8 mouse cellular contexts compared by ENCODE assay signal in genomic region chr4:117891738-117892161, GRCm38 (mm10). TPM values are rescaled to one million over a fixed set of nuclear protein-coding genes. Genes with fewer than 3 reads are reported as not detected.
DNase-seq lines count a peak whose midpoint lies in the region; ATAC-seq and TF ChIP-seq lines count a peak whose summit lies in the region.

TSS of gene Dph2 (minus strand) at chr4:117892032.

- H3K27ac ChIP-seq in heart, embryonic 11.5 days (ENCODE audit: low read depth, low read length) = no peak within 1 kb of the TSS
- H3K27ac ChIP-seq in kidney, embryonic 15.5 days = no peak within 1 kb of the TSS

- TF ChIP-seq CTCF in brain, embryonic 14.5 days (IDR thresholded peaks at IDR 0.05; ENCODE audit: borderline replicate concordance, extremely low read depth, insufficient read depth, insufficient read length) = no peak

- ATAC-seq in heart, embryonic 11.5 days (replicated peaks; ENCODE audit: insufficient number of reproducible peaks, low FRiP score, low TSS enrichment) = peak; percentile 65
- ATAC-seq in kidney, embryonic 15.5 days (replicated peaks; ENCODE audit: low FRiP score) = peak; percentile 80
- ATAC-seq in monocyte, adult 5-6 weeks (replicated peaks; ENCODE audit: insufficient number of reproducible peaks, low FRiP score, low TSS enrichment, poor library complexity, severe bottlenecking) = peak; percentile 90

- TF ChIP-seq POLR2A in brain, embryonic 14.5 days (IDR thresholded peaks at IDR 0.05; ENCODE audit: borderline replicate concordance, extremely low read depth, insufficient read depth, insufficient read length, poor library complexity, severe bottlenecking) = no peak

- H3K36me3 ChIP-seq in erythroblast, embryonic 14.5 days (ENCODE audit: control insufficient read depth) = peaks cover 57% of the 10 kb centered on the region
- peaks cover 7% of the 10 kb centered on the region for H3K36me3 ChIP-seq in heart, embryonic 11.5 days (ENCODE audit: control insufficient read depth, insufficient read depth, low read length)
- H3K36me3 ChIP-seq in kidney, embryonic 15.5 days = peaks cover 48% of the 10 kb centered on the region
- no peaks in the 10 kb centered on the region; the same call in none of the 2 replicates for H3K36me3 ChIP-seq in splenic B cell, adult 2 months (ENCODE audit: control insufficient read depth, insufficient read depth, low read length, poor library complexity, severe bottlenecking)

- H3K4me1 ChIP-seq in erythroblast, embryonic 14.5 days (ENCODE audit: control insufficient read depth) = peaks cover 43% of the 10 kb centered on the region
- peaks cover 4% of the 10 kb centered on the region for H3K4me1 ChIP-seq in heart, embryonic 11.5 days (ENCODE audit: control insufficient read depth, insufficient read depth, low read length)
- H3K4me1 ChIP-seq in kidney, embryonic 15.5 days = peaks cover 20% of the 10 kb centered on the region

- H3K9me3 ChIP-seq in erythroblast, embryonic 14.5 days (ENCODE audit: control insufficient read depth, low read length) = no peaks in the 10 kb centered on the region
- H3K9me3 ChIP-seq in heart, embryonic 11.5 days (replicated peaks; ENCODE audit: control insufficient read depth, low read length) = no peaks in the 10 kb centered on the region
- no peaks in the 10 kb centered on the region for H3K9me3 ChIP-seq in kidney, embryonic 15.5 days (replicated peaks)

- DNase-seq in CD4-positive, CD25-positive, alpha-beta regulatory T cell, adult 2 months (ENCODE audit: low read depth, low spot score) = peak; percentile 89
- peak; percentile 97 for DNase-seq in brain, embryonic 14.5 days (ENCODE audit: low read depth)
- DNase-seq in liver = peak; percentile 81
- DNase-seq in splenic B cell, adult 2 months (ENCODE audit: low read depth, low spot score) = peak; percentile 88

- H3K9ac ChIP-seq in heart, embryonic 11.5 days (ENCODE audit: low read depth, low read length) = peak within 1 kb of the TSS; percentile 67
- H3K9ac ChIP-seq in kidney, embryonic 15.5 days = peak within 1 kb of the TSS; percentile 53

- H3K4me3 ChIP-seq in erythroblast, embryonic 14.5 days (replicated peaks) = peak within 1 kb of the TSS; percentile 65
- H3K4me3 ChIP-seq in heart, embryonic 11.5 days (ENCODE audit: low read depth, low read length) = peak within 1 kb of the TSS; percentile 87
- H3K4me3 ChIP-seq in kidney, embryonic 15.5 days (replicated peaks) = peak within 1 kb of the TSS; percentile 80

- under 1% methylated on average over 21 of the region's 21 CpGs for WGBS in heart, embryonic 11.5 days (ENCODE audit: insufficient replicate concordance)
- under 1% methylated on average over 21 of the region's 21 CpGs for WGBS in kidney, embryonic 15.5 days

- no peaks in the 10 kb centered on the region for H3K27me3 ChIP-seq in erythroblast, embryonic 14.5 days (ENCODE audit: control insufficient read depth)
- no peaks in the 10 kb centered on the region for H3K27me3 ChIP-seq in heart, embryonic 11.5 days (ENCODE audit: control insufficient read depth, insufficient read depth, low read length)
- no peaks in the 10 kb centered on the region for H3K27me3 ChIP-seq in kidney, embryonic 15.5 days
- no peaks in the 10 kb centered on the region for H3K27me3 ChIP-seq in splenic B cell, adult 2 months (ENCODE audit: control insufficient read depth, insufficient read depth, low read length, poor library complexity, severe bottlenecking)

- peak within 1 kb of the TSS; percentile 71 for H3K4me2 ChIP-seq in heart, embryonic 11.5 days
- peak within 1 kb of the TSS; percentile 84 for H3K4me2 ChIP-seq in kidney, embryonic 15.5 days

RNA-seq across cellular contexts. Expression of gene Dph2, which starts in this region (rescaled TPM):
- 22.7 and 36.5 TPM in 2 replicates for polyA plus RNA-seq in brain, embryonic 14.5 days (2012; rRNA removed)
- 0.31 and 0.65 TPM in 2 replicates for polyA plus RNA-seq in erythroblast, embryonic 14.5 days (2012)
- 12.7 and 14.2 TPM in 2 replicates for polyA plus RNA-seq in heart, embryonic 11.5 days (2014; fragmentation: Nextera tagmentation; extraction: Ambion mirVana)
- polyA plus RNA-seq in kidney, embryonic 15.5 days (2015; fragmentation: Nextera tagmentation; extraction: Ambion mirVana) = 21.2 and 22.2 TPM in 2 replicates
- total RNA-seq in monocyte, adult 5-6 weeks (2017) = 2.1 to 15.0 TPM (median 4.2 TPM) in 3 replicates
